Mouse (Mus musculus) pancreas, adult 10 weeks (tissue): Measurements from ENCODE around the gene Phf11d. TPM values are rescaled to one million over a fixed set of nuclear protein-coding genes. Genes with fewer than 3 reads are reported as not detected.

Experiments
- polyA plus RNA-seq: library from polyadenylated mRNA; stranded (reverse); fragments of 350-450 nt; fragmentation: Illumina TruSeq; extraction: RNeasy Lipid Tissue Mini Kit (QIAGEN cat#74804); gene quantifications from one replicate; pipeline ENCODE4 v1.2.3, GENCODE M21; 2015; ENCODE audit warnings: low read depth, low replicate concordance; ENCODE audit not compliant: insufficient read depth

Phf11d gene
- 7.0 TPM for polyA plus RNA-seq

DNA sequence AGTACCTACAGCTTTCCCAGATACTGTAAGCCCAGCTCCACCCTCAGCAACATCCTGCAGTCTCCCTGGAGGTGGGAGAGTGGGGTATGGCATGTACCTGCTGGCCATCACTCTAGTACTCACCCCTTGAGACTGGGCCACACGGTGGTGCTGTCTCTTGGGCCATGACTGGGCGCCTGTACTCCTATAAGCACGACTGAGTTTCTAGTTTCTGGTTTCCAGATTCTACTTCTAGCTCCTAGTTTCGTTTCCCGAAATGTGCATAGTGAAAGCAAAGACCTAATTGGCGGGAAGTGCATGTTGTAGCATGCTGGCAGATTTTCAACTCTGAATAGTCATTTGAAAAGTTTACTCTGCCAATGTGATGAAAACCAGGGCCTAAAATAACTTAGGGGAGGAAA, at the start of gene Phf11d:
Gene Phf11d (minus strand): TSS at position 227 of the 401 bp plus-strand sequence.

DNA sequence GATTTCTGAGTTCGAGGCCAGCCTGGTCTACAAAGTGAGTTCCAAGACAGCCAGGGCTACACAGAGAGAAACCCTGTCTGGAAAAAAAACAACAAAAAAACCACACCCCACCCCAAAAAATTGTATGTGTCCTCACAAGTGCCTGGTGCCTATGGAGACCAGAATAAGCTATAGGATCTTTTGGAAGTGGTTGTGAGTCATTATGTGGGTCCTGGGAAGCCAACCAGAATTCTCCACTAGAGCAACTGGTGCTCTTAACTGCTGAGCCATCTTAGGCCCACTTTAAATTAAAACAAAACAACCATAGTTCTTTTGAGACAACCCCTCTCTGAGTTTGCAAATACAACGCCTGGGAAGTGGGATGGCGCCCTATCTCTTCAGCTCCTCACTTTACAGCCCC, 30.0 kb upstream of the Phf11d start, which contains the start of gene Phf11c:
Gene Phf11c (minus strand): TSS at position 101 of the 400 bp plus-strand sequence.

DNA sequence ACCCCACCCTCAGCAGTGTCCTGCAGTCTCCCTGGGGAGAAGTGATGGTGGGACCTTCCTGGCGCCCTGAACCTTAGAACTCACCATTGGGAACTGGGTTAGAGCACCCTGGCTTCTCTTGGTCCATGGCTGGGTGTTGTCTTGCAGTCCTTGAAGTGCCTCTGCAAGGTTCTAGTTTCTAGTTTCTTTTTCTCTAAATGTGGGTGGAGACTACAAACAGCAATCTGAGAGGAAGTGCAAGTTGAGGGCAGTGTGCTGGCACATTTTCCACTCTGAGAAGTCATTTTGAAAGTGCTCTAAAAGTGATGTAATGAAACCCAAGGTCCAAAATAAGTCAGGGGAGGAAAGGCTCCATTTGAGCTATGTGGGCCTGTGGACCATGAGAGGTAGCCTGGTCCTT, 24.1 kb downstream of the Phf11d start, which contains the start of gene Phf11b:
Gene Phf11b (minus strand): TSS at position 163 of the 400 bp plus-strand sequence.

Other genes starting within 250 kb of the Phf11d start
- gene 1700129C05Rik, start 222.6 kb downstream of the Phf11d start, polyA plus RNA-seq = not detected
- not detected for gene Gm5142, start 186.7 kb downstream of the Phf11d start, polyA plus RNA-seq
- 12.9 TPM for gene Rcbtb1, start 164.3 kb downstream of the Phf11d start, polyA plus RNA-seq
- gene Gm6904, start 105.3 kb downstream of the Phf11d start, polyA plus RNA-seq = not detected
- gene Phf11a, start 67.9 kb downstream of the Phf11d start, polyA plus RNA-seq = not detected
- gene Phf11b, start 24.1 kb downstream of the Phf11d start, polyA plus RNA-seq = not detected
- 0.46 TPM for gene Phf11c, start 29.9 kb upstream of the Phf11d start, polyA plus RNA-seq
- 1.2 TPM for gene Setdb2, start 75.4 kb upstream of the Phf11d start, polyA plus RNA-seq
- 5.7 TPM for gene Cab39l, start 75.5 kb upstream of the Phf11d start, polyA plus RNA-seq
- gene Cdadc1, start 232.5 kb upstream of the Phf11d start, polyA plus RNA-seq = 9.0 TPM